Mouse (Mus musculus) G1E (cell line): ENCODE measurements around the gene Myadml2.

Experiments
- CTCF ChIP-seq: IDR thresholded peaks from 2 replicates; pipeline ENCODE4 v1.5.1; 2012; ENCODE audit warnings: low read depth, low read length, inconsistent platforms, mixed read lengths
- GATA1 ChIP-seq: IDR thresholded peaks from 2 replicates; pipeline ENCODE4 v1.6.1; 2012; ENCODE audit warnings: borderline replicate concordance, low read length, inconsistent platforms, mixed read lengths

DNA sequence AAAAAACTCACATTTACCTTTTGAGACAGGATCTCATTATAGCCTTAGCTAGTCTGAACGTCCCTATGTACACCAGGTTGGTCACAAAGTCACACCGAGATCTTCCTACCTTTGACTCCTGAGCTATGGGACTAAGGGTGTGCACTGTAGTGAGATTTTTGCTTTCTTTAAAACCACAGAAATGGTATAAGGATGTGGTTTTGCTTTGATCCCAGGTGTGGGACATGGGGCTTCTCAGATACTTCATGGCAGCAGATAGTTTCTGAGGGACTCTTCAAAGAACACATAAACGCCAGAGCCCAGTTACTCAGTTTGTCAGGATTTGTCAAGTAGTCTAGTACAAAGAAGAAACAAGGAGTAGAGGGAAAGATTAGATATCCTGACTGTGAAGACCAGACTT lies 47.2 kb downstream of the Myadml2 start:
- TF ChIP-seq CTCF (no peak), GATA1 (no peak)
